Comparison of ENCODE assay signal across 18 mouse cellular contexts in genomic region chr14:76911271-76911670, GRCm38 (mm10).
"Had no signal": no experiment of that assay in that cellular context is flagged by ENCODE, and none has a peak within 500 bp of the region (broad histone marks: within the 10 kb centered on the region; RNA-seq: fewer than 3 reads in every experiment).

No protein-coding gene starts in this region.

- H3K4me2 ChIP-seq: lung, embryonic 14.5 days; midbrain, embryonic 12.5 days; neural tube, embryonic 13.5 days; neural tube, embryonic 15.5 days had no signal

- H3K27me3 ChIP-seq: midbrain, embryonic 12.5 days; neural tube, embryonic 13.5 days; neural tube, embryonic 15.5 days had no signal

- H3K27ac ChIP-seq: midbrain, embryonic 10.5 days; midbrain, embryonic 12.5 days; neural tube, embryonic 13.5 days; neural tube, embryonic 15.5 days had no signal

- H3K36me3 ChIP-seq: midbrain, embryonic 10.5 days; midbrain, embryonic 12.5 days; neural tube, embryonic 13.5 days; neural tube, embryonic 15.5 days had no signal

- H3K4me1 ChIP-seq: midbrain, embryonic 12.5 days; neural tube, embryonic 13.5 days; neural tube, embryonic 15.5 days had no signal

- H3K4me3 ChIP-seq: midbrain, embryonic 10.5 days; midbrain, embryonic 12.5 days; myocyte; neural tube, embryonic 13.5 days; neural tube, embryonic 15.5 days had no signal

- H3K9me3 ChIP-seq: midbrain, embryonic 10.5 days; midbrain, embryonic 12.5 days; neural tube, embryonic 13.5 days; neural tube, embryonic 15.5 days had no signal

- DNase-seq: lung, embryonic 14.5 days; lung, postnatal 10 days; lung, postnatal 4 days; midbrain, embryonic 14.5 days; retina, postnatal 1 day; right cerebral cortex, adult 18-20 months; right cerebral cortex, postnatal 25 days; right cerebral cortex, postnatal 4 days; spleen, adult 18-20 months; thymus, adult 18-20 months; thymus, postnatal 14 days; thymus, postnatal 36 days had no signal

- H3K9ac ChIP-seq: lung, embryonic 14.5 days; midbrain, embryonic 12.5 days; neural tube, embryonic 13.5 days; neural tube, embryonic 15.5 days had no signal

- ATAC-seq: midbrain, embryonic 16.5 days had no signal
